Mouse (Mus musculus): ENCODE results near the gene Tead1. TPM values are rescaled to one million over a fixed set of nuclear protein-coding genes. Genes with fewer than 3 reads are reported as not detected.

The Tead1 gene
- polyA plus RNA-seq, 1 experiment = 18.8 TPM

- Histone ChIP-seq H3ac (ENCODE audit: control insufficient read depth, insufficient read length) (no peak overlapping the region), H3K4me2 (ENCODE audit: low read depth) (no peak overlapping the region), H3K4me3 (no peak overlapping the region), H3K79me2 (ENCODE audit: control insufficient read depth, insufficient read depth) (no peaks in the 10 kb centered on the region), H3K27me3 (ENCODE audit: control insufficient read depth, insufficient read depth, insufficient read length) (peaks cover 12% of the 10 kb centered on the region), H3K36me3 (ENCODE audit: control insufficient read depth, insufficient read depth) (no peaks in the 10 kb centered on the region)
- TF ChIP-seq POLR2AphosphoS2 (IDR thresholded peaks at IDR 0.05; ENCODE audit: insufficient read length, low read depth) (no peak), MYOG (IDR thresholded peaks at IDR 0.05; ENCODE audit: control insufficient read depth in 1 of 3, insufficient read depth in 1 of 3, insufficient read length in 2 of 3, low read depth in 2 of 3) (no peak), TCF12 (IDR thresholded peaks at IDR 0.05; ENCODE audit: insufficient read depth, poor library complexity, severe bottlenecking) (no peak), CEBPB (IDR thresholded peaks at IDR 0.05; ENCODE audit: insufficient read depth, poor library complexity, severe bottlenecking) (no peak)
Measured at GRCm38 (mm10) chr7:112937089-112937488, 258.0 kb downstream of the Tead1 start.

GRCm38 (mm10) chr7:112938959-112939358 lies 259.8 kb downstream of the Tead1 start:
- Histone ChIP-seq H3K36me3 (ENCODE audit: control insufficient read depth, insufficient read depth) (no peaks in the 10 kb centered on the region), H3K4me2 (ENCODE audit: low read depth) (no peak overlapping the region), H3K79me2 (ENCODE audit: control insufficient read depth, insufficient read depth) (no peaks in the 10 kb centered on the region), H3K4me3 (no peak overlapping the region), H3K27me3 (ENCODE audit: control insufficient read depth, insufficient read depth, insufficient read length) (peaks cover 12% of the 10 kb centered on the region), H3ac (ENCODE audit: control insufficient read depth, insufficient read length) (no peak overlapping the region)
- TF ChIP-seq SRF (IDR thresholded peaks at IDR 0.05; ENCODE audit: control insufficient read depth, insufficient read length, low read depth) (no peak), REST (IDR thresholded peaks at IDR 0.05; ENCODE audit: insufficient read depth, insufficient read length) (no peak), POLR2A (IDR thresholded peaks at IDR 0.05; ENCODE audit: insufficient read length, low read depth) (no peak), MYOD1 (IDR thresholded peaks at IDR 0.05; ENCODE audit: control insufficient read depth in 1 of 3, insufficient read length in 2 of 3, low read depth in 2 of 3) (no peak), MAX (IDR thresholded peaks at IDR 0.05; ENCODE audit: low read depth) (no peak), CEBPB (IDR thresholded peaks at IDR 0.05; ENCODE audit: insufficient read depth, poor library complexity, severe bottlenecking) (no peak), MYOG (IDR thresholded peaks at IDR 0.05; ENCODE audit: control insufficient read depth in 1 of 3, insufficient read depth in 1 of 3, insufficient read length in 2 of 3, low read depth in 2 of 3) (no peak), TCF12 (IDR thresholded peaks at IDR 0.05; ENCODE audit: insufficient read depth, poor library complexity, severe bottlenecking) (no peak), USF1 (IDR thresholded peaks at IDR 0.05; ENCODE audit: low read depth) (no peak), TCF3 (IDR thresholded peaks at IDR 0.05; ENCODE audit: insufficient read length, low read depth) (no peak), POLR2AphosphoS2 (IDR thresholded peaks at IDR 0.05; ENCODE audit: insufficient read length, low read depth) (no peak), E2F4 (IDR thresholded peaks at IDR 0.05; ENCODE audit: insufficient read depth) (no peak)

- Histone ChIP-seq H3ac (ENCODE audit: control insufficient read depth, insufficient read length) (no peak overlapping the region), H3K4me3 (no peak overlapping the region), H3K36me3 (ENCODE audit: control insufficient read depth, insufficient read depth) (no peaks in the 10 kb centered on the region), H3K79me2 (ENCODE audit: control insufficient read depth, insufficient read depth) (no peaks in the 10 kb centered on the region), H3K4me2 (ENCODE audit: low read depth) (no peak overlapping the region), H3K27me3 (ENCODE audit: control insufficient read depth, insufficient read depth, insufficient read length) (peaks cover 23% of the 10 kb centered on the region)
- TF ChIP-seq USF1 (IDR thresholded peaks at IDR 0.05; ENCODE audit: low read depth) (no peak), MAX (IDR thresholded peaks at IDR 0.05; ENCODE audit: low read depth) (no peak), TCF3 (IDR thresholded peaks at IDR 0.05; ENCODE audit: insufficient read length, low read depth) (no peak), POLR2A (IDR thresholded peaks at IDR 0.05; ENCODE audit: insufficient read length, low read depth) (no peak), REST (IDR thresholded peaks at IDR 0.05; ENCODE audit: insufficient read depth, insufficient read length) (no peak), CEBPB (IDR thresholded peaks at IDR 0.05; ENCODE audit: insufficient read depth, poor library complexity, severe bottlenecking) (no peak), TCF12 (IDR thresholded peaks at IDR 0.05; ENCODE audit: insufficient read depth, poor library complexity, severe bottlenecking) (no peak), MYOG (IDR thresholded peaks at IDR 0.05; ENCODE audit: control insufficient read depth in 1 of 3, insufficient read depth in 1 of 3, insufficient read length in 2 of 3, low read depth in 2 of 3) (no peak), MYOD1 (IDR thresholded peaks at IDR 0.05; ENCODE audit: control insufficient read depth in 1 of 3, insufficient read length in 2 of 3, low read depth in 2 of 3) (no peak), SRF (IDR thresholded peaks at IDR 0.05; ENCODE audit: control insufficient read depth, insufficient read length, low read depth) (no peak)
Measured at GRCm38 (mm10) chr7:112942567-112942966, 263.4 kb downstream of the Tead1 start.

- TF ChIP-seq USF1 (IDR thresholded peaks at IDR 0.05; ENCODE audit: low read depth) (no peak), TCF3 (IDR thresholded peaks at IDR 0.05; ENCODE audit: insufficient read length, low read depth) (no peak), MAX (IDR thresholded peaks at IDR 0.05; ENCODE audit: low read depth) (no peak), E2F4 (IDR thresholded peaks at IDR 0.05; ENCODE audit: insufficient read depth) (no peak), POLR2AphosphoS2 (IDR thresholded peaks at IDR 0.05; ENCODE audit: insufficient read length, low read depth) (no peak), POLR2A (IDR thresholded peaks at IDR 0.05; ENCODE audit: insufficient read length, low read depth) (no peak), MYOG (IDR thresholded peaks at IDR 0.05; ENCODE audit: control insufficient read depth in 1 of 3, insufficient read depth in 1 of 3, insufficient read length in 2 of 3, low read depth in 2 of 3) (no peak), TCF12 (IDR thresholded peaks at IDR 0.05; ENCODE audit: insufficient read depth, poor library complexity, severe bottlenecking) (no peak), SRF (IDR thresholded peaks at IDR 0.05; ENCODE audit: control insufficient read depth, insufficient read length, low read depth) (no peak), CEBPB (IDR thresholded peaks at IDR 0.05; ENCODE audit: insufficient read depth, poor library complexity, severe bottlenecking) (no peak), MYOD1 (IDR thresholded peaks at IDR 0.05; ENCODE audit: control insufficient read depth in 1 of 3, insufficient read length in 2 of 3, low read depth in 2 of 3) (no peak), REST (IDR thresholded peaks at IDR 0.05; ENCODE audit: insufficient read depth, insufficient read length) (no peak)
- no peak overlapping the region for H3K4me2 ChIP-seq (ENCODE audit: low read depth)
- no peaks in the 10 kb centered on the region for H3K79me2 ChIP-seq (ENCODE audit: control insufficient read depth, insufficient read depth)
- H3K36me3 ChIP-seq (ENCODE audit: control insufficient read depth, insufficient read depth) = no peaks in the 10 kb centered on the region
- H3K4me3 ChIP-seq = no peak overlapping the region
- H3ac ChIP-seq (ENCODE audit: control insufficient read depth, insufficient read length) = no peak overlapping the region
- peaks cover 23% of the 10 kb centered on the region for H3K27me3 ChIP-seq (ENCODE audit: control insufficient read depth, insufficient read depth, insufficient read length)
Measured at GRCm38 (mm10) chr7:112943056-112943455, 263.9 kb downstream of the Tead1 start.

- H3K79me2 ChIP-seq (ENCODE audit: control insufficient read depth, insufficient read depth) = no peaks in the 10 kb centered on the region
- H3K4me2 ChIP-seq (ENCODE audit: low read depth) = no peak overlapping the region
- H3K36me3 ChIP-seq (ENCODE audit: control insufficient read depth, insufficient read depth) = no peaks in the 10 kb centered on the region
- no peak overlapping the region for H3K4me3 ChIP-seq
- no peak overlapping the region for H3ac ChIP-seq (ENCODE audit: control insufficient read depth, insufficient read length)
- TF ChIP-seq CEBPB (IDR thresholded peaks at IDR 0.05; ENCODE audit: insufficient read depth, poor library complexity, severe bottlenecking) (no peak), TCF12 (IDR thresholded peaks at IDR 0.05; ENCODE audit: insufficient read depth, poor library complexity, severe bottlenecking) (no peak), E2F4 (IDR thresholded peaks at IDR 0.05; ENCODE audit: insufficient read depth) (no peak), SRF (IDR thresholded peaks at IDR 0.05; ENCODE audit: control insufficient read depth, insufficient read length, low read depth) (no peak), MYOD1 (IDR thresholded peaks at IDR 0.05; ENCODE audit: control insufficient read depth in 1 of 3, insufficient read length in 2 of 3, low read depth in 2 of 3) (no peak), REST (IDR thresholded peaks at IDR 0.05; ENCODE audit: insufficient read depth, insufficient read length) (no peak), USF1 (IDR thresholded peaks at IDR 0.05; ENCODE audit: low read depth) (no peak), POLR2AphosphoS2 (IDR thresholded peaks at IDR 0.05; ENCODE audit: insufficient read length, low read depth) (no peak), POLR2A (IDR thresholded peaks at IDR 0.05; ENCODE audit: insufficient read length, low read depth) (no peak), MAX (IDR thresholded peaks at IDR 0.05; ENCODE audit: low read depth) (no peak), TCF3 (IDR thresholded peaks at IDR 0.05; ENCODE audit: insufficient read length, low read depth) (no peak), MYOG (IDR thresholded peaks at IDR 0.05; ENCODE audit: control insufficient read depth in 1 of 3, insufficient read depth in 1 of 3, insufficient read length in 2 of 3, low read depth in 2 of 3) (no peak)
- peaks cover 33% of the 10 kb centered on the region for H3K27me3 ChIP-seq (ENCODE audit: control insufficient read depth, insufficient read depth, insufficient read length)
Measured at GRCm38 (mm10) chr7:112946706-112947105, 267.6 kb downstream of the Tead1 start.

All from myocyte (in vitro differentiated cells).